Mouse (Mus musculus) left cerebral cortex, postnatal 25 days (tissue): ENCODE measurements at regions not wholly inside any gene's neighbourhood (a gene's known extent, or its start where the extent isn't known, plus 50 kb on each side); places are given as distances from the start of the nearest gene placed in this dataset.

Experiments
- DNase-seq, 2 experiments: peaks; one replicate each; pipeline ENCODE4 v3.0.0; 2022; ENCODE audit warnings: low spot score in 2 of 2, mixed read lengths in 1 of 2
- intact Hi-C: fragments of 180-260 bp; cut with DNase I; formaldehyde crosslinking; loops from one replicate; pipeline ENCODE4 v1.15.1; 2025

DNA sequence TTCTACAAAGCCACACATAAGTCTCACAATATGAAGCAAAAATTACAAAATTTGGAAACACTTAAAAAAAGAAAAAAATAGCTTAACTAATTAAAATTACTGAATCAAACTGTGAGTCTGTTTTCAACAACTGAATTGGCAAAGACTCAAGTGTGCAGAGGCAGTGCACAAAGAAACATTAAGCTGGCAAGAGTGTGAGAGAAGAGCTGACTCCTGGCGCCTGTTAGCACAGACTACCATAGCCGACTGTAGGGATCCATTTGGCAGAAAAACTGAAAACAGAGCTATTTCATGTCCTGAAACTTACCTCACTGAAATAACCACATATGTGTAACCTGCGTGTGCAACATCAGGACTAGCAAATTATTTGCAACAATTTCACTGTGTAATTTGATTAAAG, 746.4 kb upstream of the Cypt12 start:
- no peak for DNase-seq

DNA sequence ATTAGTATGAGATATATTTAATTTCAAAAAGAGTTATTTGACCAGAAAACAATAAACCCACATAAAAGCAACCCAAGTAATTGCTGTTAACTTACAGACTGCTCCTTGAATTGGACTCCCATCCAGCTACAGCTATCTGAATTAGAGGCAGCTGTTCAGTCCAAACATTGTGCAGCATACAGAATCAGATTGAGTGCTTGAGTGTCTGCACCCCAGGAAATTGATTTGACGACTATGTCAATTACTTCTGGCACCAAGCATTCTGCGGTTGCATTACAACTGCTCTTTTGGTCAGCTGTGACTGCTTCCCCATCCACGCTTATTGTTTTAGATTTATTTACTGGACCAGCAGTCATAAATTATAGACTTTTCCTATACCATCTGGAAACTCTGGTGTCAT, 734.2 kb upstream of the Cypt12 start:
- no peak for DNase-seq
- intact Hi-C loops = no loop called here

More for the DNA sequence above, 746.4 kb upstream of the Cypt12 start:
- intact Hi-C loops = no loop called here

DNA sequence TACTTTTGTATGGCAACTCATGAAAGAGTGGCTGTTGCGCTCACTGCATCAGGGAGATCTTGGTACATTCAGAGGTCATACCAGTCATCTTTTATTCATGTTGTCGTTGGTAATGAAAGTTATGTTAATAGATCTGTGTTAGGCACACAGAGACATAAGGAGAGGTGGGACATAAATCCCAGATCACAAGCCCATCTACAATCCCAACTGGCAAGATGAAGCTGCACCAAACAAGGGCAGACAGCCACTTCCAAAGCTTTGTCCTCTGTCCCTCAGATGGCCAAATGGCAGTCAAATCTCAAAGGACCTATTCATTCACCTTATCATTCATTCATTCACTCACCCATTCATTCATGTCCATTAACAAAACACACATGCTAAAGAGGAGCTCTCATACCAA, 731.4 kb upstream of the Cypt12 start:
- intact Hi-C loops = no loop called here
- no peak for DNase-seq

DNA sequence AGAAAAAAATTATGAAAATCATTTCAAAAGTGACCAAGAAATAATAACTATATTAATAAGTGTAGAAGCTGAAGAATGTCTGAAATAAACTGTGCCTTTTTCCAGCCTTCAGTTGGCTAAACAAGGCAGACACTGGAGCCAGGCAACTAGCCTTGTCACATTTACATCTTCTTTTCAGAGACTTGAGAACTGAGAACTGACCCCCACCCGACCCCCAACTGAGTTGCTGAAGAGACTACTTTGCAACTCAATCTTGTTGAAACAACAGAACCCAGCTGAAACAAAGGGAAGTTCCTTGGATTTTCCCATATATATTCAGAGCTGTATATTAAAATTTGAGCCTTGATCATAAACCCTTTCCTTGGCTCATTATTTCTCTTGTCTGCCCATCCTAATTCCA, 709.8 kb upstream of the Cypt12 start:
- intact Hi-C loops = no loop called here
- no peak for DNase-seq

DNA sequence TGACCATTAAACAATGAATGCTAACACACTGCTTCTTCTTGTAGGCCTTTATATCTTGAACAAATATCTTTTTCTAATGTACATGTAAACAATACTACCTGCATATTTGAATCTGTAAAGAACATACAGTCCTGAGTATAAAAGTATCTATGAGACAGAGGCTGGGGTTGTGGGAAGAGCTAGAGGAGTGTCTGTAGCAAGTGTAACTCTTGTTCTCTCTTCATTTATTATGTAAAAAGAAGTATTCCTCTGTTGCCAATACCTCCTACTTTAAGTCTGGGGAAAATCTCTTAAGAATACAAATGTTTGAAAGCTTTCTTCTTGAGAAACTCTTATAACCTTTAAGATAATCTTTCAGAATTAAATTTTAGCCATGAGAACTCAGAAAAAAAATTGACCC, 689.8 kb upstream of the Cypt12 start:
- intact Hi-C loops = no loop called here
- DNase-seq = peak in 1 of 2 experiments; percentile 2

DNA sequence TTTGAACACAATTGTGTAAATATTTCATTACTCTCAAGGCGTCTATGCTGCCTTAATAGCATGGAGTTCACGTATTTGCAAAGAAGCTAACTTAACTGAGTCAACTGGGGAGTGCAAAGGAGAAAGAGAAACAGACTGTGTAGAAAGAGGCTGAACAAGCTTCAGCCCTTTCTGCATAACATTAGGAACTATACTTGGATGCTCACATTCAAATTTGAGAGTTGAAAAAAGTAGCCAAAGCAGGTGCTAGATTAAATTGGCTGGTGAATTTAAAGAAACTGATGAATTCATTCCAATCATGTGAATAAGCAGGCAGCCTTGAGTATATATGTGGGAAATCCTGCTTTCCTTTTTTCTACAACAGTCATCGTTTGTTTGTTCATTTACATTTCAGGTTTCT, 689.1 kb upstream of the Cypt12 start:
- intact Hi-C loops = no loop called here
- peak in 1 of 2 experiments; percentile 65 for DNase-seq

DNA sequence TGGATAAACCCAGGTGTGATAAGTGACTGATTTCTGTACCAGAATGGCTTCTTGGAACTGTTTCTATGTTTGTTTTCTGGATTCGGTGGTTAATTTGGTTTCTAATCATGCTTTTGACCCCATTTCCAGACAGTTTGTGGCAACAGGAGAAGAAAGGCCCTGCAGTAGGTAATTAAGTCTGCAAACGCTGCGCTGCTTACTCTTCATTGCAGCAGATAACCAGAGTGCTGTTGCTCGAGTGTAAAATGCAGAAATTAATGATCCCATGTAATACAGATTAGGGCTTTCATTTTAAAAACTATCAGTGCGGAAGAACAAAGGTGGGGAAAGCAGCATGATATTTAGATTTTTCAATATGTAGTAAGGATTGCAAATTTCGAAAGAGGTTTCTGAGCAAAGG, 667.0 kb upstream of the Cypt12 start:
- intact Hi-C loops = no loop called here
- no peak for DNase-seq

DNA sequence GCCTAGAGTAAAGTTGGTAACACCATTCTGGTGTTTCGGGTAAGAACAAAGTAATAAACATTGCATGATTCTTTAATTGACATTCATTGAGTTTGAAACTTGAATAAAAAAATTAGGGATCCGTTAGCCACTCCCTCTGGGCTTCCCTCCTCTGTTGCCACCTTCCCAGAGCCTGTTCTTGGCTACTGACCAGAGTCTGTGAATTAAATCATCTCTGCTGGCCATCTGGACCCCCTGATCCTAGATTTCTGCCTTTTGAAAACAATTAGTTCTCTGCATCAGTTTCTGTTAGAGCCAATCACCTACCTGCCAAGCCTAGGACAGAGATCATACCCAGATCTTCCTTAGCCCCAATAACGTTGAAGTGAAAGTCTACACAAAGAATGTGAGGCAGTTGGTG, 665.3 kb upstream of the Cypt12 start:
- no peak for DNase-seq
- intact Hi-C loops = no loop called here

DNA sequence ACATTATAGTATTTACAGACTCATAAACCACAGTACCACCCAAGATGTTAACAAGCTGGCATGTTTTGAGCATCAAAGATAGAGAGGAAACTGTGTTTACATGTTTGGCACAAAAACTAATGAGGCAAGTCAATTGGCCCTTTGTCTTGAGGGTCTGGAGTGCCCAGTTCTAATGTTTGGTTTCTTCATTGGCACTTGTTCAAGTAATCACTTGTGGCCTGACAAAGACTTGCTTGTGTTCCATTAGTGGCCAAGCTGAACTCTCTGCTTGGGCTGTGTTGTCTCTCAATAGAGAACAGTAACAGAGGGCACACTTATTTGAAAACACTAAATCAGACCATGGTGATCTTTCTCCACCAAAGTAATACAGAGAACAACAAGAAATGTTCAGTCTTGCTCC, 630.7 kb upstream of the Cypt12 start:
- no peak for DNase-seq
- intact Hi-C loops = loop anchor here (5.0 kb wide), 1 partner anchor 380 kb away; no protein-coding TSS in a partner anchor

DNA sequence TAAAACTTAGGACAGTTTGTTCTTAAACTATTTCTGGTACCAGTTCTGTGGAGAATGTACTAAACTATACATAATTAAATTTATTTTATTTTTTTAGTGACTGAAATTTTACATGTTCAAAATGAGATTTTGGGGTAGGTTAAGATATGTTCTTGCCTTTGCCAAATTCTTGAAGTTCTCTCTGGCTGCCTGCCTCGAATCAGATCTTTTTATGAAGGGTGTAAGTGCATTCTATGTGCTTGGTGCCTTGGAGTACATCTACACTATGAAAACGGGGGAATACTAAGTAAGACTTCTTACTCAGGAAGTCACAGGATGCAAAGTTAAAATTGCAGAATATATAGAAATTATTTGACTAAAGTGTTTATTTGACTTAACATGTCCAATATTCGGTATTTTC, 629.8 kb upstream of the Cypt12 start:
- intact Hi-C loops = loop anchor here (2.0 to 5.0 kb wide), 2 partner anchors 381 to 502 kb away; no protein-coding TSS in a partner anchor

DNA sequence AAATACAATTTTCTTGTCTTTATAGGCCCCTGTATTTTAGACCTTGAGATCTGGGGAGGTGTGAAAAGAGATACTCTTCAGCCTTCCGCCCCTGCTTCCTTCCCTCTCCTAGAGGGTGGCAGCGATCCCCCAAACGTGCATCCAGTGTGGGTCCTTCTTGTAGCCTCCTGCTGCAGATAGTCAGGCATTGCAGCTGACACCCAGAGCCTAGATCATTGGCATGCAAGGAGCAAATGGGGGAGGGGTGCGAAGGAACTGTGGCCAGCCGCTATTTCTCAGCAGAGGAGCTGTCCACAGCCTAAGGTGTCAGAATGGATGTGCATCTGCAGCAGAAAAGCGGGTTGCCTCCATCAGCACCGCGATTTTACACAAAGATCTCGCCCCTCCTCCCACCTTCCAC, 629.0 kb upstream of the Cypt12 start:
- intact Hi-C loops = loop anchor here (2.0 to 5.0 kb wide), 2 partner anchors 382 to 502 kb away; no protein-coding TSS in a partner anchor
- peak; percentile 39 to 52 for DNase-seq

More for the DNA sequence above, 629.8 kb upstream of the Cypt12 start:
- peak in 1 of 2 experiments; percentile 65 for DNase-seq

DNA sequence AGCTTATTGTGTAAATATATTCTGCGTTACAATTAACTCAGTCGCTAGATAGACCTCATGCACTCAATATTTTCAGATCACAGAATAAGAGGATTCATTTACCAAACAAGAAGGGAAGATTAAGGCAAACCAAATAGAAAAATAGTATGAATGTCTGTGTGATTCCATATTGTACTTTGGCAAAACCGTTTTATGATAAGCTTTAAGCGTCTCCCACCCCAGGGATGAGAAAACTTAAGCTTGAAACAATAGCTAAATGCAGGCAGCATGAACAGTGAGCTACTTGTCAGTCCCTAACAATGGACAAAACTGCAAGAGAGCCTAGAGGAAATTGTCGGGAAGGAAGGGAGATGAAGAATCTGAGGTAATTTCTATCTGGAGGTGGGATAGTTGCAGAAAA, 628.3 kb upstream of the Cypt12 start:
- DNase-seq = no peak
- intact Hi-C loops = loop anchor here (2.0 to 5.0 kb wide), 2 partner anchors 383 to 503 kb away; no protein-coding TSS in a partner anchor

DNA sequence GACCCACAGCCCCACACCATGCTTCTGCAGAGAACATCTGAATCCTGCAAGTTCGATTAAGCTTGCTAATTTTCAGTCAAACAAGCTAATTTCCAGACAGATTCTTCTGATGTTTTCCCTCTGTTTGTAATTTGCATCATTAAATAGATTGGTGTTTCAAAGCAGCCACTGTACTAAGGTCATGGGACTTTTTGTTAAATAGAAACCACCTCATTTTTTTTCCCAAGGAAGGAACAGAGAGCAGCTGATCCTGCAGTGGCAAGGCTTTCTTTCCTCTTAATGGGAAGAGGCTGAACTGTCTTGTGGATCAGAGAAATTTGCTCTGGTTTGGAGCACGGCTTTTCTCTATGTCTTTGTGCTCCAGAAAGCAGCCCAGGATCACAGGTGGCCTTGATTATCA, 625.9 kb upstream of the Cypt12 start:
- intact Hi-C loops = no loop called here
- DNase-seq = no peak

DNA sequence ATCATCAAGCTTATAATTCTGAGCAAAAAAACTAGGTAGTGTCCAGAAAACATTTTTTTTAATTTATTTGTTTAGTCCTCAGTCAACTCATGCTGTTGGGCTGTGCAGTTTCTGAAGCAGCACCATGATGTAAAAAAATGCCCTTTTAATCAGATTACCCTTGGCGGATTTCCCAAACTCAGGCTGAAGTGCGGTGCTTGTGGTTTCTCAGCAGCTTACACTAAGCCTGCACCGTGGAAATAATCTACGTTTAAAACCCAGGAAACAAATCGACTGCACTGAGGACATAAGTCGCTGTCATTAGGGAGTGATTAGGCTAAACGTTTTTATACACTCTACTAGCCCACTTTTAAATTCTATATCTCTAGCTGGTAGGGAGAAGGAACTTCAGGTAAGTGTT, 623.4 kb upstream of the Cypt12 start:
- intact Hi-C loops = no loop called here
- no peak for DNase-seq

DNA sequence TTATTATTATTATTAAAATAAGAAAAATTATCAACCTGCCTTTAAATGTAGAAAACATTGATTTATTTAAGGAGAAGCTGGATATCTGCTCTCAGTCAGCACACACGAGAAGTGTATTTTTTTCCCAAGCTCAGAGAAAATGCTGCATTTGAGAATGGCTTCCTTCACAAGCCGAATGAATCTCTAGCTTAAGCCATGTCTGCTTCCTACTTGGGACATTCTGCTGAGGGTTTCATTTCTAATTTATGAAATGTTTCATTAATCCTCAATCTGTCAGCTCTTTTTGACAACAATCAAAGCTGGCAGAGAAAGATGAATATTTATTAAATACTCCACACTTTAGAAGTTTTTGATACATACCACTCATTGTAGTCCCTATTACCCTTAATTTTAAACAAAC, 622.4 kb upstream of the Cypt12 start:
- DNase-seq = no peak
- intact Hi-C loops = no loop called here

DNA sequence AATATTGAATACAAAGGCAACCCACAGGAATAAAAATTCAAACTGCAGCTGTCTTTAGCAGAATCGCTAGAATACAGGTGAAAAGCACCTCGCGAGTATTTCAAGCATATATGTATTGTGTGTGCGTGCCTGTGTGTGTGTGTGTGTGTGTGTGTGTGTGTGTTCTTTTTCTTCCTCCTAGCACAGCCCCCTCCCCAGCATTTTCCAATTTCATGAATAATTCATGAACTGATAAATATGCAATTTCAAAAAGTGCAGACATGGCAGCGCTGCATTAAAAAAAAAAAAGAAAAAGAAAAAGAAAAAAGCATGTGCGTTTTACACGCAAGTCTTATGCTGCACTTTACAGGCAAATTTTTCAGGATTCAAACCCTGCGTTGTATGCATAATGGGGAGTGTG, 621.9 kb upstream of the Cypt12 start:
- no peak for DNase-seq
- intact Hi-C loops = no loop called here

DNA sequence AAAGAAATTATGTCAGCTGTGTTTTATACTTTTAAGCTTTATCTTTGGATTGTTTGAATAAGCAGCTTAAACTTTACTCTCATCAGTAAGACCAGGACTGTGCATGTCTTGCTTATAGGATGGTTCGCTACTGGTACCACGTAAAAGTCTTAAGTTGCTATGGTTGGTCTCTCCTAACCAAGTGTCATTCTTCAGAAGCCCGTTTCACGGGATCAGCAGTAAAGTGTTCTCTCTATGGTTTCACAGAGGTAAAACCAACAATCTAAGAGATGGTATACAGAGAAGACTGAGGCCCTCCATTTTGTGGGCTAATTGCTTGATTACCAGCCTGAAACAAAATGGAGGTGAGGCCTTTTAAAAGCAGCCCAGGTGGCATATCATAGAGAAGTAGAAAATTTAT, 621.4 kb upstream of the Cypt12 start:
- no peak for DNase-seq
- intact Hi-C loops = no loop called here

DNA sequence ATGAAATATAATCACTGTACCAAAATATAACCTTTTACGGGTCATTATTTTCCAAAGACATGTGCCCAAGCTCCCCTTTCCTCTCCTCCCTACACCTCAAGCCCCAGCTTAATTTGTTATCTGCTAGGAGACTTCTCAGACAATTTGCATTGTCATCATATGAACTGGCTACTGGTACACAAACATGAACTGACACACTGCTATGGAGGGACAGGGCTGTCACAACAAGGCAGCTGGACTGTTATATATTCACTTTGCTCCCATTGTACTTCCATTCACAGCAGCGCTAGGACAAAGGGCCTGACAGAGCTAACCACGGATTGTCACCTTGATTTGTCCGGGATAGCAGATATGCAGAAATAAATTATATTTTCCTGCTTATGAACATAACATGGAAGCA, 620.5 kb upstream of the Cypt12 start:
- intact Hi-C loops = no loop called here

DNA sequence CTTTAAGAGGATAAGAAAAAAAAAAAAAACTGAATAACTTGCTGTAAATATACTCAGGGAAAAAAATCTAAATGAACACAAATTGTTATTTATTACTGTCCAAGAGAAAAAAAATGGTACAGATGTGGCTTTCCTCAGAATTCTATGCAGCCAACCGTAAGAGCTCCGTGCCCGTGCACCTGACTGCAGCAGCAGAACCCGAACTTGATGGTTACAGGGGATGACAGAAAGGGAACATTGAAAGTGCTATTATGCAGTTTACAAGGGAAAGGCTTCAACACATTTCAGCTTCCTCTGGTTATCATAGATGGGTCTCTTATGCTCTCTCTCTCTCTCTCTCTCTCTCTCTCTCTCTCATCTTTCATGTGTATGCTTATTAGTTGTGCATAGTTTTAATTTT, 618.8 kb upstream of the Cypt12 start:
- intact Hi-C loops = no loop called here

More for the DNA sequence above, 620.5 kb upstream of the Cypt12 start:
- DNase-seq = no peak

DNA sequence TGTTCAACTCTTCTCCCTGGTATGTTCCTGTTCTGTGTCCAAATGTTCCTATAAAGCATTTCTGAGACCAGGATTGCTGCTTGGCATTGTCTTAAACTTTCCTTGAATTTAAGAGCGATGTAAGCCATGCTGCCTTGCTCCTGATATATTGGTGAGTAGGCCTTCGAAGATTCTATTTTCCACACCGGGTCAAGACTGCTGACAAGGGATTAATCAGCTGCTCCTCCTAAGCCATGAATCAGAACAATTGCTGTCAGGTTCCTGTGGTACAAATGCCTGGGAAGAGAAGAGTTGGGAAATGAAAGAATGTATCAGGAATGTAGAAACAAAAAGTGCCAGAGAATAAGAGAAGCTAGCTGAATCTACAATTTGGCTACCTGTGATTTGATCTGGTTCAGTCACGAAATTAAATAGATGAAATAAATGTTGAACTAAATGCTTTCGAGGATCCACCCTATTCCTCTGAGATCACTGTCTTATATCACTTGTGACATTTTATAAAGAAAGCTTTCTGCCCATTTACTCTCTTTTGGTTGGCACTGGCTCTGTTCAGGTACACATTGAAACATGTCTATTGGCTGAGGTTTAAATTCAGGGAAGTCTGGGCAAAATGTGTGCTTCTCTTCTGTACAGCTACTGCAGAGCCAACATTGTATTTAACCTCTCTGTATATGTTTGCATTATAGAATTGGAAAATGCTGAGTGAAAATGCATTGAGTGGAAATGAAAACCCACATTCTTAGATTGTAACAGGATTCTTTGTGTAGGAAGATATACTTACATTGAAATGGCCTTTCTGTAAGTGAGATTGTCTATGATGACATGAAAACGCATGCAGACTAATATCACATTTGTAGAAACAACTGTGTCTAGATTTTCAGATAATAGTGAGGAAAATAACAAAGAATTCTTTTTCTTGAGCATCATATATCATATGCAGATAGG, 617.5 kb upstream of the Cypt12 start:
- DNase-seq = no peak
- intact Hi-C loops = loop anchor here (2.0 kb wide), 1 partner anchor 460 kb away; no protein-coding TSS in a partner anchor

More for the DNA sequence above, 618.8 kb upstream of the Cypt12 start:
- no peak for DNase-seq

DNA sequence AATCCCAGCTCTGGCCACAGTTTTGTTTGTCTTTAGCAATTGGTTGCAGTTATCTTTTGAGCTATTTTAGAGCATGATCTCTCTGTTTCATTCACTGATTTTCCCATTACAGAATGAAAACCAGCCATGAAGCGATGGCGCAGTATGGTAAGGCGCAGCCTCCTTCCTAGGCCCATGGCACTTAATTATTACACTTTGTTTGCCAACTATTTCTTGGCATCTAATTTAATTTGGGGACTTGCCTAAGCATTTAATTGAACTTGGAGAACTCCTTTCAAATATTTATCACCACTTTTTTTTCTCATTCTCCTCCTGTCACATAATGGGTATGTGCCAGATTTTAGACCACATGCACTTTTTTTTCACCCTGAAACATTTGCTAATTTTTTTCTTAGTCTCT, 588.0 kb upstream of the Cypt12 start:
- intact Hi-C loops = no loop called here

More for the DNA sequence above, 588.0 kb upstream of the Cypt12 start:
- DNase-seq = no peak
